Mouse (Mus musculus): ENCODE data around the gene Cnnm2.

DNA sequence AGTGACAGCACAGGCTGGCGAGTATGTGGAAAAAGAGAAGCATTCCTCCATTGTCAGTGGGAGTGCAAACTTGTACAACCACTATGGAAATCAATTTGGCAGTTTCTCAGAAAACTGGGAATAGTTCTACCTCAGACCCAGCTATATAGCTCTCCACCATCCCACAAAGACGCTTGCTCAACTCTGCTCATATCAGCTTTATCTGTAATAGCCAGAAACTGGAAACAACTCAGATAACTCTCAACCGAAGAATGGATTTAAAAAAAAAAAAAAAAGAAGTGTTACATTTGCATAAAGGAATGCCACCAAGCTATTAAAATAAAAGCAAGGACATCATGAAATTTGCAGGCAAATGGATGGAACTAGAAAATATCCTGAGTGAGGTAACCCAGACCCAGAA, 150.1 kb downstream of the Cnnm2 start:
- TF ChIP-seq CTCF (IDR thresholded peaks at IDR 0.05; ENCODE audit: borderline replicate concordance, insufficient read depth, low read length) (no peak), POLR2A (IDR thresholded peaks at IDR 0.05; ENCODE audit: low read depth, low read length) (no peak)

All from embryonic fibroblast, embryonic 13.5 days (primary cell).